Mouse (Mus musculus) left cerebral cortex, adult 8-10 months (tissue): ENCODE data around the gene Prdx6. TPM values are rescaled to one million over a fixed set of nuclear protein-coding genes. Genes with fewer than 3 reads are reported as not detected.

Source experiments
- DNase-seq, 2 experiments: peaks; one replicate each; pipeline ENCODE4 v3.0.0; 2022; ENCODE audit warnings: low spot score in 2 of 2
- total RNA-seq, 4 experiments: library from RNA; stranded (reverse); gene quantifications; 2 replicates each; pipeline ENCODE4 v1.2.4; 2022

Gene Prdx6
- total RNA-seq: 100 to 1,000 TPM; 344 to 455 (median 377) TPM

DNA sequence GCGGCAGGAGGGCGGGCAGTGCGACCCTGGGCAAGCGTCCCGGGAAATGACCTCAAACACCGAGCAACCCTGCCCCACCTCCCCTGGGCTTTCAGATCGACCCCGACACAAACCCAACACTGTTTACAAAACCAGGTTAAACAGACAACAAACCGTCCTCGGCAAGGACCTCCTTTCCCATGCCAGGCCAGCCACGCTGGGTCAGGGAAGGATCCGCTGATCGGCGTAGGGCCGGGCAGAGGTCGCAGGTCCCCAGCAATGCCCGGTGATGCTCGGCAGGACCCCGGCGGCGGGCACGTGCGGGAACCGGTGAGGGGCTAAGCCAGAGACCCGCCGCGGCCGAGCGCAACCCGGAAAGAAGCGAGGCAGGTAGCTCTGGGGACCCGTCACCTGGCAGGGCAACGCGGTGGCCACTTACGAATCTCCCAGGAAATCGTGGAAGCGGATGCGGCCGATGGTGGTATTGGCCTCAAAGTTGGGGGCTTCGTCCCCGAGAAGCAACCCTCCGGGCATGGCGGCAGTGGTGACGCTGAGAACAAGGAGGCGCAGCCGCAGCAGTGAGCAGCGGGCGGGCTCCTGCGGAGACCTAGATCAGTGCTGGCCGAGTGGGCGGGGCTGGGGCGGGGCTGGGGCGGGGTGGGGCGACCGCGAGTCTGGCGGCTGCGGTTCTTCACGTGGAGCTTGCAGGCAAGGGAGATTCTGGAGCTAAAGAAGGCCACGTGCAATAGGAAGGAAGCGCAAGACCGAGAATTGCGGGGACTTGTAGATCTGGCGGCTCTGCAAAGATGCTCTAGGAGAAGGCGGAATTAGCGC is at the start of gene Prdx6:
Gene Prdx6, minus strand, starts transcription at position 616 of the 813 bp plus-strand sequence.
- peak; percentile 68 to 72 for DNase-seq

DNA sequence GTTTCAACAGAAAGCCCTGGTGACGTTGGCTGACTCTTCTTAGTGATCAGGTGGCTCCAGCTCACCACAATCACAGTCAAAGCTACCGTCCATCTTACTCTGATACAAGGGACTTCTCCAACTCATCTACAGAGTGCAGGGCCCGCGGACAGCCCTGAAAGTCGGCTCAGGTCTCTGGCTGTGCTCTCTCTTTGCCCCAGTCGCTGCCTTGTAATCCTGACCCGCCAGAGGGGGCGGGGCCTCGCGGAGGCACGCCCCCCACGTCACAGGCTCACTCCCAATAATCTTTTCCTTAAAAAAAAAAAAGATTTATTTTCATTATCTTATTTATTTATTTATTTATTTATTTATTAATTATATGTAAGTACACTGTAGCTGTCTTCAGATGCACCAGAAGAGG is 37.2 kb upstream of the Prdx6 start:
- DNase-seq: no peak

DNA sequence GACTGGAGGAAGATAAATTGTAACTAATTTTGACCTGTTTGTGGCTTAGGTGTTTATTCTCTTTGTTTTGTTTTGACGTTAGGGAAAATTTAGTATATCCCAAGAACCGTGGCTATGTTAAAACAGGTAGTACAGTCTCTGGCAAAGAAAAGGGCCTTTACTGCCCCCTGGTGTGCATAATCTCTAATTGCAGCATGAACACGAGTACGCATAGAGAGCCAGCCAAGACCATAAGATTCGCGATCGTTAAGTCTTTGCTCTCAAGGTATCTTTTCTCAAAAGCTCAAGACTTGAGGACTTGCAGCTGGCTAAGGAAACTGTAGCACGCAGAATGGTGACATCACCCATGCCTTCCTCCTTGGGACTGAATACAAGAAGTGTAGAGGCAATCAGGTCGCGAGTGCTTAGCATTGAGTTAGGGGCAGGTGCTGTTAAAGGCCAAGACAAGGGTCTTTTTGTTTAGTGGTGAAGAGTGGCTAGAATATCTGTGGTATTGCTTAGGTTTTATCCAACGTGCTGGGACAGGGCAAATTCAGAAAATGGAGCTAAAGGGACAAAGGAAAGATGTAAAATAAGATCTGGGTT is 35.8 kb upstream of the Prdx6 start:
- peak; percentile 40 to 43 for DNase-seq

DNA sequence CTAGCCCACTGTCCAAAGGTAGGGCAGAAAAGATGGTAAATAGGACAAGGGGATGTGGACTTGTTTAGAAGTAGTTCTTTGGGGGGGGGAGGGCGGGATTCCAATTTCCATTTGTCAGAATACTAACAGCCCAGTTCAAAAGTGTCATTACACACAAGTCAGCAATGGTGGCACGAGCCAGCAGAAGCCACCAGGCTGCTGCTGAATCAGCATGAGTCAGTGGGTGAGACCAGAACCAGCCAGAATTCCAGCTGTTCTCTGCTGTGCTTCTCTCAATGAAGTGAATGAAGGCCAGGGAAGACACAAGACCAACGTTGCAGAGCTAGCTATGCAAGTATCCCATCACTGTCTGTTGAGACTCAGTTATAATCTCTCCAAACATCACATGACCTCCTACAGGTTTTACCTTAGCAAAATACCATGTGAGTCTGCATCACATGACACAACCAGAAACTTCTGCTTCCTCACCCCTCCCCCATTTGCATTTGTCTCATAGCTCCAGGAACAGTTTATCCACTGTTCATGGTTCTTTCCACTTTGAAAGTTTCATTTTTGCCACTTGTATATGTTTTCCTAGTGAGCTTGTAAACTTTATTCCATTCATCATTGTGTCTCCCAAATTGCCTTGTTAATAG is 30.2 kb upstream of the Prdx6 start:
- DNase-seq: no peak

DNA sequence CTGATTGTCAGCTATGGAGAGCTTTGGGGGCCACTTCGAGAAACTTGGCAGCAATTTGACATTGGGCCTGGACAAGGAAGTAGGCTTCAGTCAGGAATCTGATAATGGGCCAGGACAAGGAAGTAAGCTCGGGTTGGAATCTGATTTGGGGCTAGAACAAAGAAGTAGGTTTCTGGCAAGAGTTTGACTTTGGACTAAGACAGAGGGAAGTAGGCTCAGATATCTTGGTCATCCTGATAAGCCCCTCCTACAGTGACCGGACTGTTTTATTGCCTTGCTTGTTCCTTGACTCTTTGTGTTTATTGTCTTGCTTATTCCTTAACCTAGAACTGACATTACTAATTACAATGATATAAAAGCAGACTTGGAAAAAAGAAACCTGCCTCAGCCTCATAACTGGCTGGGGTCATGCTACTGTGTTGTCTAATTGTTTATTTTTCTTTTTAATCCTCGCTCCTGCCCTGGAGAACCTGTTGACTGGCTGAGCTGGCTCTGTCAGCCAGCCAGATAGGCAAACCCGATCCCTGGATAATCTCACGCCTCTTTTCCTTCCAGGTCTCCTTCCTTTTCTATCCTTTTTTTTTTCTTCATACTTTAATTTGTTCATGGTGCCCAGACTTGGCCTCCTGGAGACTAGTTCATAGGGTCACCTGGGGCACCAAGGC is 28.4 kb upstream of the Prdx6 start:
- DNase-seq: no peak

DNA sequence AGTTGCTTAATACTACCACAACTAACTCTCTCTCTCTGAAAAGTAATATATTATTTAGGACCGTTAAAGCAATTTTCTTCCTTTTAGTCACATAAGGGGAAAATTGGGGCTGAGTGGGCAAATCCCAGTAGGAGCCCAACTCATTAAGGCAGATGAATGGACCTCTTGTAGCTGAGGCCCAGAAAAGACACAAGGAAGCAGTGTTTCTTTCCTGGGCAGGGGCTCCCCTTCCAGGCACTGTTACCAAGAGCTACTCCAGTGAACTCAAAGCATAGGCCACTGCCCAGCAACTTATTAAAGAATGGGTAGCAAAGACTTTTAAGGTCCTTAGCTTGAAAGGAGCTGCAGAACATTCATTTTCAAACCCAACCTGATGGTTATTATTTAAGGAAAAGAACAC is 22.5 kb upstream of the Prdx6 start:
- peak in 1 of 2 experiments; percentile 62 for DNase-seq

DNA sequence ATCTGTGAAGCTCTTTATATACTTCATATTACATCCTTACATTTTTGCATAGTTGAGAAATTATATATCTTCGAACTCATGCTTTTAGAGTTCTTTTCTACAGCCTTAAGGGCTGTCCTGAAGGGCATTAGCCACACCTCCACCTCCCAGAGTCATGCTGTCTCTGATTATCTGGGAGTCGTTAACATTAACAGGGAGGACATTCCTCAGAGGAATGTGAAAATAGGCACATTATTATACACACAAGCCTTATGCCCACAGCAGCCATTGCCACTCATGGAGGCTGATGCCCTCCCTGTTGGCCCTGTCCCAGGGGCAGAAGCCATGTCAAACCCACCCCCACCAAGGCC is 20.4 kb upstream of the Prdx6 start:
- no peak for DNase-seq

DNA sequence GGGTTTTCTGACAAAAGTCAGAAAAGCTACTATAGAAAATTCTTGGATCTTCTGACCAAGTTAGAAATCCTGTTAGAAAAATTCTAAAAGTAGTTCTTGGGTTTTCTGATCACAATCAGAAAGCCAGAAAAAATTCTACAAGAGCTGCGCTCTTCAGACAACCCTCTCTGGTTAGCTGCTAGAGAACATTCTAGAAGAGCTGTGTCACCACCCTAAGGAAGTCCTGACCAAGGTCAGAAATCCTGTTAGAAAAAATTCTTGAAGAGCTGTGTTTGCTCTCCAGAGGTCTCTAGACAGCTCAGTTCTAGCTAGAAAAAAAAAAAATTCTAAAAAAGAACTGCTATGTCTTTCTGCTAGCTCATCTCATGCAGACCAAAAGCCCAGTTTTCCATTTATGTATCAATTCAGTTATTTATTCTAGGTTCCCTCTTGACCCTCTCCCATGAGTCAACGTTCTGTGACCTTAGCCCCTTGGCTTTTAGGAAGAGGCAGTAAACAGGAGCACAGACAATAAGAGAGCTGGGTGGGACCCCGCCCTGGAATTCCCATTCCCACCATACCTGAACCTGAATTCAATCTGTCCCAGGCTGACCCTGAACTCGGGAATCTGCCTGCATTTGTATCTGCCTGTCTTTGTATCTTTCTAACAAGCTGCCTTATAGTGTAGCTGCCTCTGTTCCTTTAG is 19.9 kb upstream of the Prdx6 start:
- no peak for DNase-seq

DNA sequence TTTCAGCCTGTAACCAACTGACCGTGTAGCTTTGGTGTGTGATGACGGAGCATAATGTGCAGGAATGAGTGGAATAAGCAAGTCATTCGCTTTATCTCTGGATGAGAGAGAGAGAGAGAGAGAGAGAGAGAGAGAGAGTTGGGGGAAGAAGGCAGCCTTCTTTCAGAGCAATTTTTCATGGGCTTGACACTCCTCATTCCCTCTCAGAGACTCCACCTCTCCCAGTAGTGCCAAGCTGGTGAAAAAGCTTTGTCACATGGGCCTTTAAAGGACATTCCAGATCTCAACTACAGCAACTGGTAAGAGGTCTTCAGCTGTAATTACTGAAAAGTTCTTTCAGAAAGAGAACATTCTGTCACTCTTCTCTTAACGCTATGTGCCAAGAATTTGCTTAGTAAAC is 18.3 kb upstream of the Prdx6 start:
- DNase-seq: peak in 1 of 2 experiments; percentile 24

DNA sequence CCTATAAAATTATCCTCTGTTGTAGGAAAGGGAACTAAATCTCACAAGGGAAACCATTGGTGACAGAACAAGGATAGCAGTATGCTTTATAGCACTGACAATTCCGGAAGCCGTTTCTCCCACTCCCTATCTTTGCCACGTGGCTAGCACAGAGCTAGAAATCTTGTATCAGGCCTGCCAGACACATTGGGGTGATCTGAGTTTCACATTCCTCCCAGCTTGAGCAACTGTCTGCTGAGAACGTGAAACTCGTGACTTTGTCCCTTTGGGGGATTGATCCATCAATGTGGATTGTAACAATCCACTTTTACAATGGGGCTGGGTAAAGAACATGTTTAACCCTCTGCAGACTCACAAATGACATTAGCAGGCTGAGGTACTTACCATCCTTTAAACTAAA is 17.9 kb upstream of the Prdx6 start:
- DNase-seq: no peak

DNA sequence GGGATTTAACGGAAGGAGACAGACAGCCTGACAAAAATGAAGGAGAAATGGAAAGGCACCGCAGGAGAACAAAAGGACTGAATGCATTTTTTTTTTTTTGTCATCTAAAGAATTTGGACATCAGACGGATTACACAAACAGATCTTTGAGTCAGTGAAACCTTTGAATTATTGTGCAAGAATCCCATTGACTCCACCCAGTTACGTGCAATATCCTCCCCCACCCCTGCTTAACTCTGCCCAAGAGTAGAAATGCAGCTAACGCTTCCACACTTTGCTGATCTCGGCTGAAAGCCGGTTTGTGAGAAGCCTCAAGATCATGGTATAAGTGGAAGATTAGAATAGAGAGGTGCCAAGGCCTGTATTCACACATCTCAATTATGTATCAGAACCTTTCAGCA is 17.1 kb upstream of the Prdx6 start:
- no peak for DNase-seq

DNA sequence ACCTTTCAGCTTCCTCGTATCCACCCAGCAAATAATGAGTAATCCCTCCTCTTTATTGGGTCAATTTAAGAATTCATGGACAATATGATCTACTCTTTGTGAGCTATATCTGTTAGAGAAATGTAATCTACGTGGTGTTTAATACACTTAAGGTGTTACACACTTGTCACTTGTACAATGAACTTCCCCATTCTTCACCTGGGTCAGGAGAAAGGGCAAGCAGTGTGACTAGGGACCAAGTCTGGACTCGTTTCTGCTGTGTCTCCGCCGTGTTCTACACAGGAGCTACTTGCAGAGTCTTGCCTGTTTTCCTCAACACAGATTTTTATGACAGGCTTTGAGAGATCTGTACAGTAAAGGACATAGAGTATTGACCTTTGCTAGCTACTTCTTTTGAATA is 13.9 kb upstream of the Prdx6 start:
- DNase-seq: no peak

DNA sequence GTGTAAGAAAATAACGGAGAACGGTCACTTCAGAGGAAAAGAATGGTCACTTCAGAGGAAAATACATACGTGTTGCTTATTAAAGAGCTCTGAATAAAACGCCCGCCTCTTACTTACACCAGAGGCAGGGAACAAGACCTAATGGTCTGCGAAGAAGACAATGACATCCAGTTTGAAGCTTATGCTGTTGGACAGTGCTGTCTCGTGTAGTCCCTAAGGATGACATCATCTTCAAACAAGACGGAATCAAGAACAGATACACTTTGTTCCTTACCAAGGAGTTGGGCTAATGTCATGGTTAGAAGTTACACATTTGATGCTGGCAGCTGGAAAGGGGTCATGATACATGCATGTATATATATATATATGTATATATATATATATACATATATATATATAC is 12.6 kb upstream of the Prdx6 start:
- no peak for DNase-seq

DNA sequence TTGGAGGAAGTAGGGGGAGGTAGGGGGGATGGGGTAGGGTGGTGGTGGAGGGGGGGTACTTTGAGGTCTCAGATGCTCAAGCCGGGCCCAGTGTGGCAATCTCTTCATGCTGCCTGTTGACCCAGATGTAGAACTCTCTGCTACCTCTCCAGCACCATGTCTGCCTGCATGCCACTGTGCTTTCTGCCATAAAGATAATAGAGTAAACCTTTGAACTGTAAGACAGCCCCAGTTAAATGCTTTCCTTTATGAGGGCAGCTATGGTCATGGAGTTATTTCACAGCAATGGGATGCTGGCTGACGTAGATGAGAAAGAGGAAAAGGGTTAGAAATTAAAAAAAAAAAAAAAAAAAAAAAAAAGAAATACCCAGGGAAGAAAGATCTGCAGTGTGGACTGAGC is 11.5 kb upstream of the Prdx6 start:
- no peak for DNase-seq

DNA sequence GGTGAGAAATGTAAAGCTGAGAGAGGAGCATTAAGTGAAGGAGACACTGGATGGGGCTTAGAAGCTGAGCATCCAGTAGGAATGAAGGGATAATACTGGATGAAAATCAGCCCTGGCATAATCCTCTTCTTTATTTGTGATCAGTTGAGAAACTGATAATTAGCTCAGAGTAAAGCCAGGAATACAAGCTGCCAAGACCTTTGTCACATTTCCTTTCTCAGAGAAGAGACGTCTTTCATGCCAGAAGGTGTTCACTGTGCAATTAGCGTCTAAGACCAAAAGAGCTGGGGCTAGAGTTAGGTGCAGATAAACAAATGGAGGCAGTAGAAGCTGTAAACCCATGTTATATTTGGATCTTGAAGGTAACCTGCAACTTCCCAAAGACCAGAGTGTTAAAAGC is 9.7 kb upstream of the Prdx6 start:
- DNase-seq: no peak

DNA sequence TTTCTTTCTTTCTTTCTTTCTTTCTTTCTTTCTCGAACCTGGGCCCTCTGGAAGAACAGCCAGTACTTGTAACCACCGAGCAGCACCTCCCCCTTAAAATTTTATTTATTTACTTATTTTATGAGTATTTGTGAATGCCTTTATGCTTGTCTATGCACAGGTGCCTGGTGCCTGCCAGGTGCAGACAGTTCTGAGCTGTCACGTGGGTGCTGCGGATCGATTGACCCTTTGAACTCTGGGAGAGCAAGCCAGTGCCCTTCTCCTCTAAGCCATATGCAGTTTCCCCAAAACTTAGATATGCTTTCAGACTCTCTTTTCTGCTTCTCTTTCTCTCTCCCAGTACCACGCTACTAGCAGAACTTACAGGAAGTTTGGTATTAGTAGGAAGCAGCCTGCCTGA is 8.1 kb upstream of the Prdx6 start:
- no peak for DNase-seq

DNA sequence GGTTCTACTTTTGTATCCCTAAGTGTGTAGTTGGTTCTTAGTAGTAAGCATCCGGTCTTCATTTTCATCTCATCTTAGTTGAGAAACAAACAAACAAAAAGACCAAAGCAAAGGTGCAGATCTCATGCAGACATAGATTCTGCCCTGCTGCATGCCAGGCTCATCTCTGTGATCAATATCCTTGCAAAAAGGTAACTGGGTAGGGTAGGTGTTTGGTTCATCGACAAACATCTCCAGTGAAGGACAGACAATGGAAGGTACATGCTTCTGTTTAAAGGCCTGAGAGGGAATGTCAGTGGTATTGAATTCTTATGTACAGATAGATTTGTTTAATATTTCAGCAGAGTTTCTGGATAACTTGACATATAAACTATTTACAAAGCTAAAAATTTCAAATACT is 7.3 kb upstream of the Prdx6 start:
- no peak for DNase-seq

DNA sequence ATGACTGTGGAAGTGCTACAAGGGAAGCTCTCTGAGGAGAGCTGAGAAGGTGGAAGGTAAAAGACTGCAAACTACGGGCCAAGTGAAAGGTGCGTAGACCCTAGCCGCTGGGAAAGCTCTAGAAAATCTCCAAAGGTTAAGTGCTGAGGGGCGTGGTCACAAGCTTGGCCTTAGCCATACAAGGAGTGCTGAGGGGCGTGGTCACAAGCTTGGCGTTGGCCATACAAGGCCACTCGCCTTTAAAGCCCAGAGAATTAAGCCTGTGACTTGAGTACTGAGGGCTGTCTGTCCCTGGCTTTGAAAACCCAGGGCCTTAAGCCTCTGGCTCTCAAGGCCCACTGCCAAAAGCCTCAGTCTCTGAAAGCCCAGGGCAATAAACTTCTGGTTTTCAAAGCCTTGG is 5.9 kb upstream of the Prdx6 start:
- no peak for DNase-seq

DNA sequence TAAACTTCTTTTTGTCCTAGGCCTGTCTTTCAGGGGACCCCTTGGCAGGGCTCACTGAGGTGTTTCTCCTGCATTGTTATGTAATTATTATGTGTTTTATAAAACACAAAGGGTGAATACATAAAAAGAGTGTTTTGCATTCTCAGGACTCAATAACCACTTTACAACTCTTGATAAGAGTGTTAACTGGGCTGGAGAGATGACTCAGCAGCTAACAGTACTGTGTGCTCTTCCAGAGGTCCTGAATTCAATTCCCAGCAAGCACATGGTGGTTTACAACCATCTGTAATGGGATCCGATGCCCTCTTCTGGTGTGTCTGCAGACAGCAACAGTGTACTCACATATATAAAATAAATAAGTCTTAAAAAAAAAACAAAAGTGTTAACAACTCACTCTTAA is 3.3 kb upstream of the Prdx6 start:
- no peak for DNase-seq

DNA sequence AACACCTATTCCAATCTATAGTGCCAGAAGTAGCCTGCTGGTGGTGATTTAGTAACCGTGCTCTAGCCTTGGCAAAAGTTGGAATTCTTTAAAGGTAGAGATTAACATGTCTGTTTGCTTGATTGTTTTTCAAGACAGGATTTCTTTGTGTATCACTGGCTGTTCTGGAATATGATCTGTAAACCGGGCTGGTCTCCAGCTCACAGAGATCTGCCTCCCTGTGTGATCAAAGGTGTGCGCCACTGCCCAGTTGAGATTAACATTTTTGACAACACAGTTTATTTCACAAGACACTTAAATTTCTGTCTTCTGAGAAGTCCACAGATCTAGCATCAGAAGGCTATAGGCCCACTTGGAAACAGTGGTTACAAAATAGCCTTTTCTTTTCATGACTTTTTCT is 1.9 kb upstream of the Prdx6 start:
- DNase-seq: no peak

DNA sequence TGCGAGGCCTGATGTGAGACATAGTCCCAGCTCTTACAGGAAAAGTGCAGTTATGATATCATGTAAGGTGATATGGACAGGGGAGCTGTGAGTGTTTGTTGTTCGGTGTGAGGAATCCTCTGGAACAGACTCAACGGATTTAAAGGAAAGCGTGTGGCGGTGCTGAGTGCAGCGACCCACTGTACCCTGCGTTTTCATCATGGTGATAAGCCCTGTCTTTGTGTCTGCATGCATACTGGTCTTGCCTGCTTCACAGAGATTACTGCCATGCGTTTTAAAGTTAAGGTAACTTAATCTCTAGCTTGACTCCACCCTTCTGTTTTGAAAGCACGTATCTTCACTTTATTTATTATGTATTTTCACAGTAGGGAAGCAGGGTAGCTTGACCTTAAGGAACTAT is 1.3 kb upstream of the Prdx6 start:
- no peak for DNase-seq
